Mouse (Mus musculus) gastrocnemius, postnatal 25 days (tissue): ENCODE measurements around the gene Zc3h12b. TPM values are rescaled to one million over a fixed set of nuclear protein-coding genes. Genes with fewer than 3 reads are reported as not detected.
"Not testable (repeated sequence)": the region's sequence is repeated elsewhere in the genome, so short reads cannot be mapped to it uniquely, and the experiment has no call there.

Experiments used
- DNase-seq: peaks from one replicate; pipeline ENCODE4 v3.0.0; 2022
- long read RNA-seq, 2 experiments: library from polyadenylated mRNA; stranded (forward); transcript quantifications; one replicate each; pipeline ENCODE4 v2.0.0; 2021
- total RNA-seq, 2 experiments: library from RNA; stranded (reverse); gene quantifications; 1 replicate in 1 of 2; 2 replicates in 1 of 2; pipeline ENCODE4 v1.2.3; 2021

The Zc3h12b gene
- under 1 TPM; 0.38 to 0.43 TPM for total RNA-seq
- long read RNA-seq, experiment 1 = 0 reads
- long read RNA-seq, experiment 2 = 0 reads

DNA sequence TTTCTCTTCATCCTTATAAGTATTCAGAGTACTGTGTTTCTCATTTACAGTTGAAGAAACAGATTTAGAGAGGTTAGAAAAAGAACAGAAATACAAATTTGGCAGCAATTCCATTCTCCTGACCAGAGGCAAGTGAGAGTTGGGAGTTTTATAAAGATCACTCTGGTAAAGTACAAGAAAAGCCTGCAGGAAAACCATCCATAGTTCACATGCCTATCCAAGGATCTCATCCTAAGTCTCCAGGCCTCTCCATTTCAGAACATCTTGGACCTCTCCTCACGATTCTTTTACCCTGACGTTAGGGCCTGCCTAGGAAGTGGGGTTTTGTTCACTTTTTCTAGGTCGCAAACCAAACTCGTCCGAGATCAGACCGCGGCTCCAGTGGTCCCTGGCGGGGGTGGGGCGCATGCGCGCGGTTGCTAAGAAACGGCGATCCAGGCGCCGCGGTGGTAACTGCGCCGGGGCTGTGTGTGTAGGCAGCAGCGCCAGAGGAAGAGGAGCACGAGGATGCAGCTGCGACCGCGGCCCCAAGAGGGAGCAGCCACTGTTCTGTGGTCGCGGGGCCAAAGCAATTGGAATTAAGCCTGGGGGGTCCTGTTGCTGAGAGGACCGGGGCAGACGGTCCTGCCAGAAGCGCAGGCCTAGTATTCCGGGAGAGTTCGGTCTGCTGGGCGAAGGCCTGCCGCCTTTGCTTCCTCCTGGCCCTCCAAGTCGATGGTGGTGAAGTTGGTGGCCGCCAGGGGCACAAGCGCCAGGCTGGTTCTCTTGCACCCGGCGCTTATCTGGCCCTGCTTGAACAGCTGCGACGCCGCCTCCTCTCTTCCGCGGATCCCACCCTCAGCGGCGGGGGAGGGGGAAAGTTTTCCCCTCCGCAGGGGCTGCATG is at the start of gene Zc3h12b:
TSS of gene Zc3h12b (plus strand) at position 452 of the 885 bp plus-strand sequence.
- peak; percentile 48 for DNase-seq

DNA sequence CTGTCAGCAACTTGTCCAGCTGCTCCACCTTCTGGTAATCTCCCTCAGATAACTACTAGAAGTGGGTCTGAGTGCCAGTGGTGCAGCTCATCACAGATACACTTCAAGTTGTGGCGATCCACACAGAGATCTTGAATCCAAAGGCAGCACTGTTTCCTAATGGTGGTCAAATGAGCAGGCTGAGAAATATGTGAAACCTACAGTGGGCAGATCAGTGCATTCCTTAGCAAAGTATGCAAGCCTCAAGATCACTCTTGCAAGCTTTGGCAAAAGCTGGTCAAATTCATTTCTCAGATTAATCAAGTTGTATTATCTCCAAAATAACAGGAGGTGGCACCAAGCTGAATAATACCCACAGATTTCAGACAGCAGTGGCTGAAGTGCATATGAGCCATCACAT is 29.3 kb upstream of the Zc3h12b start:
- DNase-seq = no peak

DNA sequence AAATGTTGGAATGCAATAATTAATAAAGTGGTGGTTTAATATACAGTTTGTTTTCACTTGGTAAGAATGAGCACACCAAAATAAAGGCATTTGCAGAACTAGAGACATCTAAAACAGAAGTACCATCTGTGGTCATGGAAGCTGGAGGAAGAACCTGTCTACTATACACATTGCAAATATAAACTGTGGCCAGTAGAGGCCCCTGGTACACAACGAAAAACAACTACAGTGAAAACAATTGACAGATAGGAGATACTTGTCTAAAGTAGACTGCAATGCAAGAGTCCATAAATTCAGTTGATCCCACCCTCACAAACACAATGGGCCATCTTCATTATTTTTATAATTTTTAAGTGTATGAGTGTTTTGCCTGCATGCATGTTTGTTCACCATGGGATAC is 24.4 kb upstream of the Zc3h12b start:
- no peak for DNase-seq

DNA sequence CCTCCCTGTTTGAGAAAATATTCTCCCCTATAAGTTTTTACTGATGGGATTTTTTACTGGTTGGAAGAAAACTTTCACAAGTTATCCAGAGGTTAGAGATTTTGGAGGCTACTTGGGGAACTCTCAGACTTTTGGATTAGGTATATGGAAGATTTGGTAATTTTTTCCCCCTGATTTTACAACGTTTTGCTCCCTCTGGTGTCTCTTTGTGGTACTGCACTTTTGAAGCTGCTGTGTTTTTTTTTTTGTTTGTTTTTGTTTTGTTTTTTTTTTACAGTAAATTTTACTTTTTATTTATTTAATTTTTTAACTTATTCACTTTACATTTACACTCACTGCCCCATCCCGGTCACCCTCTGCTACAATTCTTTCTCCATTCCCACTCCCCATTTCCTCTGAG is 26.8 kb downstream of the Zc3h12b start:
- no peak for DNase-seq

DNA sequence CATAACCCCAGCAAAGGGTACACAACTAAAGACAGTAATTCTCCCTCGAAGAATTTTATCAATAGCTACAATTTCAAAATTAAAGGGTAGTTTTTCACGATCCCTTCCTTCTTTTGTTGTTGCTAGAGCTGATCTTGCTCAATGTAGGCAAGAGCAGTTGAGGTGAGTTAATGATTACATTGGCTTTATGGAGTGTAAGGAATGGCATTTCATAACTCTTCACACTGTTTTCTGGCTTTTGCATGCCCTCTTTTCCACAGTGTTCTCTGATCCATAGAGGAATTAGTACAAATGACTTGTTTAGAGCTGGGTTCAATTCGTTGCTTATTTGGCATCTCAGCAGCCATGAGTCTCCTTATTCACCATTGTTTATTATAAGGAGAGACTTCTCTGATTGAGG is 84.4 kb downstream of the Zc3h12b start:
- no peak for DNase-seq

DNA sequence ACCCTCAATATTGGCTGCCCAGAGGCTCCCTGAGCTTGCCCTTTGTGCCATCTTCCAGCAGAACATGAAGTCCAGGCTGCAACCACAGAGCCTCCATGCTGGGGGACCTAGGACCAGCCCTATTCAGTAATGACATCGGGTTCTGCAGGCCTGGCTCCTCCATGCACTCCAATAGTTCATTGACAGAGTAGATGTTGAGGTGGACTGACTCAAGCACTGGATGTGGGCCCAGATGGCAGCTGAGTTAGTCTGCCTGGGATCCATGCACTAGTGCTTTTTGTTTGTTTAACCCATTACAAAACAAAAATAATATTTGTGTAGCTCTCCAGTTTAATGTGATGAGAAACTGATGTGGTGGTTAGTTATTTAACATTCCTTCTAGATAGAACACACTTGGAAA is 90.3 kb downstream of the Zc3h12b start:
- DNase-seq = no peak

DNA sequence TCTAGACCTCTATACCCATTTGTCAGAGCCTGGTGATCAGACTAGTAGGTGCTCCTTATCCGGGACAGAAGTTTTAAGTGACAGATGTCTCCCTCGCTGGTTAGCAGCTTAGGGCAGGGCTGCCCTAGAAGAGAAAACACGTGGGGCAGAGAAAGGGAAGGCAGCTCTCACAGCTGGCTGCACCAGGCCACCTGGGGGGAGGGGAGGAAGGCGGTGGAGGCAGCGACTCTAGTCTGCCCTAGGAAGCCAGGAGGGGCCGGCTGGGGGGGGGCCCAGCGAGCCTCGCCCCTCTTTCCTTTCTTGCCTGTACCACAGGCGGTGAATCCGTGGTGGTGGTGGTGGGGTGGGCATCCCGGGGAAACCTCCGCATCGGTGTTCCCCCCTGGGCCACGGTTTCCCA is 141.3 kb downstream of the Zc3h12b start:
- no peak for DNase-seq

DNA sequence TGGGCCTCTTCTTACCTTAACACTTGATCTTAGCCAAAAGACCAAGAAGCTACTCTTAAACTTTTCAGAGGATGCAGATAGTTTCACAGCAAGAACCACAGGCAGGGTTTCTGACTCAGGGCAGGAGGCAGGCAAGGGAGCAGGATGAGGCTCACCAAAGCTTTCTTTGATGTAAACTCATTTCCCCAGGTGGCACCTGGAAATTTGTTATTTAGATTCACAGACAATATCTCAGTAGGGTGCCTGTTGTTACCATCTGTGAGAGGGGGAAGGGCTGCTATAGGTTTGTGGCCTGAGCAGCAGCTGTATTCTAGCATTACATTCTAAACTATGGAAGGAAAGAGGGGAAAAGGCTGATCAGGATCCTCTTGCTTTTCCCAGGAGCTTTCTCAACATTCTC is 169.6 kb downstream of the Zc3h12b start:
- DNase-seq = no peak

DNA sequence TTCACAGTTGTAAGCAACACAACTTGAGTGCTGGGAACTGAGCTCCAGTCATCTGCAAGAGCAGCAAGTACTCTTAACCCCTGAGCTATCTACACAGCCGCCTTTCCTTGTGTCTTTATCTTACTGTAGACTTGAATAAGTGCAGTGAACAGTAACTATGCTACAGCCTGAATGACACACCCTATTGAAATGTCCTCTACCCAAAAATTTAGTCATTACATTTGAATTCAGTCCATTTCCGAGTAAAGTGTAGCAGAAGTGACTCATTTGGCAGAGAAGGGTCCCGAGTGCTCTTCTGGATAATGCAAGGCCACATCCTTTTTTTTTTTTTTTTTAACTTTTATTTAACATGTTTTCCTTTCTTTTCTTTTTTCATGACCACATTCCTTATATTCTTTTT is 191.2 kb downstream of the Zc3h12b start:
- no peak for DNase-seq

DNA sequence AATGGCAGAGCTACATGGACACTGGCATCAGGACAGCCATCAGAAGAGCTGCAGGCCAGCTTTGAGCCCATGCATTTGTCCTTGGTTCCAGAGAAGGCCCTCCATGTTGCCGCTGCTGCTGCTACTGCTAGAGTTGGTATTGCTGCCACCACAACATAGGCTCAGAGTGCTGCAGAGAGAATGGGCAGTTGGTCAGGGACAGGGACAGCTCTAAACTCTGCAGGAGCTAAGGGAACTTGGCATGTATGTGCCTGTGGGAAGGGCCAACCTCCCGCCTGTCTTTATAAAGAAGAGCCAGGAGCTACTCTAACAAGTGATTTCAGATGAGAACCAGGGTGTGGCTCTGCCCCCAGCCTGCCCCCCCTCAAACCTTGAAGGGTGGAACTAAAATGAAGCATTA is 224.0 kb downstream of the Zc3h12b start:
- no peak for DNase-seq

DNA sequence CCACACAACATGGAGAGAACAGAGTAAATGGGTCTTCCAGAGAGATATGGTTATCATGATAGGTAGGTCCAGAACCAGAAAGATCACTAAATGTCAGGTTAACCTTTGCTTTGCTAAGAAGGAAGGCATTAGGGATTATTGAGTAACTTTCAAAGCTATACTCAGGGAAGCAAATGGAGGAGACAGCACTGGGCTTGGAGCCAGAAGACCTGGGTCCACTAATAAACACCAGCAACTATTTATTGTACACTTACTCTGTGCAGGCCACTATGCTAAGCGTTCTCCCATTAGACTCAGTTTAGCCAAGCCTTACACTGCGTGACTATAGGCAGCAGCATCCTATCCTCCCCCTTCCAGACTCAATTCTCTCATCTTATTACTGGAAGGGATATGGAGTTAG is 234.0 kb downstream of the Zc3h12b start:
- no peak for DNase-seq

DNA sequence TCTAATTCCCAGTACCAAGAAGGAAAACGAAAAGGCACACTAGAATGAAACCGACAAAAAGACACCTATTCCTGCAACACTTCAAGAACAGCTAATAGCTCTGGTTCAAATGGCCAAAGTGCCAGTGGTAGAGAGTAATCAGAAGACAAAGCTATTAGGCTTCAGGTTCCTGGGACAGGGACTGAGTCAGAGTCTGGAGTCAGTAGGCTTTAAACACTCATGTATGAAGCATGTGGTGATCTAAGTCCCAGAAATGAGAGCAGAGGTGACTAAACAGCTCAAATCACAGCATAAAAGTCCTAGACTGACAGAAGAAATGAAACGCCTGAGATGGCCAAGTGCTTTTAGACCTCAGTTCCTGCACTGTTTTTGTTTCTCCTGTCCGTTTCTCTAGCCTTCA is 236.7 kb downstream of the Zc3h12b start:
- no peak for DNase-seq

DNA sequence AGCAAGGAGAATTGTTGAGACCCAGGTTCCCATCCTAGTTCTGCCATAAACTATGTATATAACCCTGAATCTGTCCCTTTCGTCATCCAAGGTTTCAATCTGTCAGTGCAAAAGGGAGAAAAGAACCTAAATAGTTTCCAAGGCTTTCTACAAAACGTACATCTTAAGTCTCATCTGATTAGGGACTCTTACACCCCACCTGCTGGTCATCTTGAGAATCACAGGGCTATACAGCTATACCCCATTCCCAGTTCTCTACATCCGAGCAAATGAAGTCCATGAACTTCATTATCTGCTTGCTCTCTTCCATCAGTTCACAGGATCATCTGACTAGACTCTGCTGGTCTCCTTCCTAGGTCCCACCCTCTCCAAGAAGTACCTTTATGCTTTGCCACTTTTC is 239.3 kb downstream of the Zc3h12b start:
- no peak for DNase-seq

DNA sequence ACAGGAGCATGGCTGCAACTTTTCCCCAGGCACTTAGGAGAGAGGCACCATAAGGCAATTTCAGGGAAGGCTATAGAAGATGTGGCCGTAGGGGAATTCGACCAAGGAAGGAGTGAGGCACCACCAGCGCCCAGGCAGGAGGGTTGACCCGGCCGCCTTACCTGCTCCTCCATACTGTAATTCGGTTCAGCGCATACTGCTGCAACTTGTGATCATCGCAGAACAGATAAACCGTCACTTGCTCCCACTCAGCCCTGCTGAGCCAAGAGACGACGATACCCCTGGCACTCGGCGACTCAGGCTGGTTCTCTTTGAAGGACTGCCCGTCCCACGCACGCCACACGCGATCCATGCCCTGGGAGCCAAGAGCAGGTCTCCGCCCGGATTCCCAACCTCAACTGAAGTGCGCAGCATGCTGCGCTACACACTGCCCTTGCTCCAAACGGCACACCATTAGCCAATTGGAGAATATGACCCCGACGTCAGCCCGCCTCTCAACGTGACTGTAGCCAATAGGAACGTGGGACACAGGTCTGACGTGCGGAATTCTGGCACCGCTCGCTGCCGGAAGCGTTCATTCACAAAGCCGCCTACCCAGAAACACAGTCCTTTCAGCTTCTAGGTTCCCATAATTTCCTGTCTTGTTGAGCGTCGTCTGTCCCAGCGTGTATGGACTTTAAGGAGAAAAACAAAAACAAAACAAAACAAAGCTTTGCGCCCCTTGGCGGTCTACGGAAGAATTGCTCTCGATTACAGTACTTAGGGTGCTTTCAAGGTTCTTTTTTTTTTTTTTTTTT is 245.2 kb downstream of the Zc3h12b start, which contains the start of gene Las1l:
TSS of gene Las1l (minus strand) at position 466 of the 797 bp plus-strand sequence.
- peak; percentile 88 for DNase-seq

DNA sequence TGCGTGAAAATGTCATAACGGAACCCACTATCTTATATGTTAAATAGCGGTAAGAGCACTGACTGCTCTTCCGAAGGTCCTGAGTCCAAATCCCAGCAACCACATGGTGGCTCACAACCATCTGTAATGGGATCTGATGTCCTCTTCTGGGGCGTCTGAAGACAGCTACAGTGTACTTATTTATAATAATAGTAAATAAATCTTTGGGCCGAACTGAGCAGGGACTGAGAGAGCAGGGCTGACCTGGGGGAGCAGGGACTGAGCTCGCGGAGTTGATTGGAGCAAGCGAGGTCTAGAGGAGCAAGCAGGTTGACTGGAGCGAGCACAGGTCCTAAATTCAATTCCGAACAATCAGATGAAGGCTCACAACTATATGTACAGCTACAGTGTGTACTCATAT is 246.0 kb downstream of the Zc3h12b start:
- DNase-seq = not testable (repeated sequence)

DNA sequence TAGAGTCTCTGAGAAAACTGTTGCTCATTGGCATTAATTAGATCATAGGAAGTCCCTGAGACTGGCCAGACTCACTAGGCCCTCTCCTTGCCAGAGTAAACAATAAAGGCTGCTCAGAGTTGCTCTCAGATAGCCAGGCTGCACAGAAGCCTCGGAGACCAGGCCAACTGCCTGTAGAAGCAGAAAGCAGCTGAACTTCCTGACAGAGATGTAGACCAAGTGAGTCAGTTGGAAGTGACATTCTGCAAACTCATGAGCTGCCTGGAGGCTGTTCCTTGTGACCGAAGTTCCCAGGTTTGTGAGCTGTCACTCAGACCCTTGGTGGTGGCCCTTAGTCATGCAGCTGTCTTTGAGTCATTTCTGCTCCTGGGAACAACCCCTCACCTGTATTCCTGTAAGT is 251.9 kb downstream of the Zc3h12b start:
- DNase-seq = no peak

DNA sequence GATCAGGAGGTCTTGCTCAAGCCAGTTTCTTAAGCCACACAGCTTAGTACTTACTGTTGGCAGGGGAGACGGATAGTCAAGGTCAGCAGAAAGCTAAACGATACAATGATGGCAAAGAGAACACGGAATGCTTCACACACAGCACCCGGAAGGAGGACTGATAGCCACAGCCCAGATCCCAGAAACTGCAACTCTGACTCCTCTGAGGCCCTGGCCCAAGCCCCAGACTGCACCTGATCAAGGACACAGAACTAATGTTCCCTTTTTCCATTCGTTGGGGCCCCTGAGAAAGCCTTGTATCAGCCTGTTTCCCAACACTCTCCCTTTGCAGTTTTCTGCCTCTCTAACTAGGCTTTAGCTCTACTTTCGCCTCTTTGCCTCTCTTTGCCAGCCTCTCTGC is 253.6 kb downstream of the Zc3h12b start:
- DNase-seq = no peak

DNA sequence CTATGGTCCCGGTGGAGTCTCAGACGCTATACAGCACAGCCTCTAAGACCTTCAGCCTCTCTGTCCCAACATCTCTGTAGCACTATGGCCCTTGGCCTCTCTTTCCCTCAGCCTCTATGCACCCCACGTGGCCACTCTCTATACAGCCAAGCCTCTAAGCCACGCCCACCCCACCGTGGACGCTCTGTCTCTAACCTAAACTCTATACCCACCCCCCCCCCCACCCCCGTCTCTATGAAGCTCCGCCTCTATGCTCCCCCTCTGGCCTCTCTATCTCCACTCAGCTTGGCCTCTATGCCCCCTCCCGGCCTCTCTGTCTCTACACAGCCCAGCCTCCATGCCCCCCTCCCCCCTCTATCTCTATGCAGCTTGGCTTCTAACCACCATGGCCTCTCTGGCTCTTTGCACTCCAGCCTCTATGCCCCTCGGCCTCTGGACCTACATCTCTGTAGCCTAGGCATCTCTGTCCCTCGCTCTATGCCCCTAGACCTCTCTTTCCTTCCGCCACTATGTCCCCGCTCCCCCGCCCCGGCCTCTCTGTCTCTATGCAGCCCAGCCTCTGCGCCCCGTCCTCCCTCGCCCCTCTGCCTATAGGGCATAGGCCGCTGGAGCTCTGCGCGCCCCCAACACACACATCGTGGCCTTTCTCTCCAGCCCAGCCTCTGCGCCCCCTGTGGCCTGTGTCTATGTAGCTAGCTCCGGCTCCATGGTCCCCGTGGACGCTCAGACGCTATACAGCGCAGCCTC is 256.5 kb downstream of the Zc3h12b start:
- peak; percentile 8 for DNase-seq

DNA sequence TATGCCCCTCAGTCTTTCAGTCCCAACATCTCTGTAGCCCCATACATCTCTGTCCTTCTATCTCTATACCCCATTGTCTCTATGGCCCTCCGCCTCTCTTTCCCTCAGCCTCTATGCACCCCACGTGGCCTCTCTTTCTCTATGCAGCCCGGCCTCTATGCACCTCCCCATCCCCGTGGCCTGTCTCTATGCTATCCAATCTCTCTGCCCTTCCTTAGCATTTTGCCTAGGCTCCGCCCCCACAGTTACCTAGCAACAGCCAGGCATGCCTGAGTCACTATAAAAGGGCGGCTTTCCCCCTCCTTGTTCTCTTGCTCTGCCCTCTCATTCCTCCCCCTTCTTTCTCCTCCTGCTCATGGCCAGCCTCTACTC is 257.1 kb downstream of the Zc3h12b start:
- peak; percentile 60 for DNase-seq

DNA sequence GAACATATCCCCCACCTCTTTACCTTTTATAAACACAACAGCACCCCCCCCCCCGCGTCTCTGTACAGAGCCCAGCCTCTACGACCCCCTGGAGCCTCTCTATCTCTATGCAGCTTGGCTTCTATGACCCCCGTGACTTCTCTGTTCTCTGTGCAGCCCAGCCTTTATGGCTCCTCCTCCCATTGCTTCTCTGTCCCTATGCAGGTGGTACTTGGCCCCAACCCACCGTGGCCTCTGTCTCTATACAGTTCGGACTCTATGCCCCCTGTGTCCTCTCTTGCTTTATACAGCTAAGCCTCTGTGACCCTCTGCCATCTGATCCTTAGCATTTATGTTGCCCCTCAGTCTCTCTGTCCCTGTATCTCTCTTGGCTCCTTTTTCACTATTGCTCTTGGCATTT is 257.6 kb downstream of the Zc3h12b start:
- DNase-seq = no peak

DNA sequence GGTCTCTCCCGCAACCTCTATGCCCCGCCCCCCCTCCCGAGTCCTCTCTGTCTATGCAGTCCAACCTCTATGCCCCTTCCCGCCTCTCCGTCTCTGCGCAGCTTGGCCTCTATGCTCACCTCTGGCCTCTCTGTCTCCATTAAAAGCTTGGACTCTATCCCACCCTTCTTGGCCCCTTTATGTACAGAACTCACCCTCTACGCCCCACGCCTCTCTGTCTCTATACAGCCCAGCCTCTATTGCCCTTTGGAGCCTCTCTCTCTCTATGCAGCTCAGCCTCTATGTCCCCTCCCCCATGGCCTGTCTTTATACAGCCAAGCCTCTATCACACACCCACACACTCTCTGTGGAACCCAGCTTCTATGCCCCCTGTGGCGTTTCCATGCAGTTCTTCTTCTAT is 258.5 kb downstream of the Zc3h12b start:
- DNase-seq = no peak
